Mouse (Mus musculus): ENCODE results near the gene Mybbp1a. TPM values are rescaled to one million over a fixed set of nuclear protein-coding genes. Genes with fewer than 3 reads are reported as not detected.
A peak's percentile ranks its signal among the peaks of the same experiment; 100 is the strongest.
"Not testable (repeated sequence)": the region's sequence is repeated elsewhere in the genome, so short reads cannot be mapped to it uniquely, and the experiment has no call there.

The Mybbp1a gene
- total RNA-seq, 2 experiments from 2014 or later: 53.3 to 53.6 TPM

DNA sequence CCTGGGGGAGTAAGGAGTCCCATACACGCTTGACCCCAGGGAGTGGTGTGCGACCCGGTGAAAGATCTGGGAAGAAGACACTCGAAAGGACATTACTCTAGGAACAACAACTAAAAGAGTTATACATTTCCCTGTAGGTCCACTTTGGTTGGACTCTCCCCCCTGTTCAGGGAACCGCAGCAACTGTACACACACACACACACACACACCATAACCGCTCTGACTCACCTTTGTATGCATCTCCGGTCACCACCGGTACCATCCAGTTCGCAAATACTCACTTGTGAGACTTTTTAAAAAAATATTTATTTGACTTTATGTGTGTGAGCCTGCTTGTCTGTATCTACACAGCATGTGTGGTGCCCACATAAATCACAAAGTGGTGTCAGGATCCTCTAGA is 29.2 kb upstream of the Mybbp1a start:
- DNase-seq (ENCODE audit: low spot score in 2 of 2): no peak

DNA sequence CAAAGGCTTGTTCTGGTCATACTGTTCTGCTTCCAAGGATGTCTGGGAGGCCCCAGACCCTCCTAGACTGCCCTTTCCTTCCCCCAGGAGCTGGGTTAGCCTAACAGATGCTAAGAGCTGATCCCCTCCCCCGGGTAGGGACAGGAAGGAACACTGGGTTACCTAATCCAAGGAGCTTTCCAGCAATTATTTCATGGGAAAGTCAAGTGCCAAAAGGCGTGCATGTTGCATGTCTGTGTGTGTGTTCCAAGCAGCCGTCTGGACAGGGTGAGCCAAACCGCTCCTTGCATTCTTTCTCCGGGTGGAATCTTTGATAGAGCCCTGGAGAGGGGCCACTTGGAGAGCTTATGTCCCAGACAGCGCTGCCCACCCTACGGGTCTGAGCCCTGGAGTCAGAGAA is 28.1 kb upstream of the Mybbp1a start:
- DNase-seq (ENCODE audit: low spot score in 2 of 2): no peak

DNA sequence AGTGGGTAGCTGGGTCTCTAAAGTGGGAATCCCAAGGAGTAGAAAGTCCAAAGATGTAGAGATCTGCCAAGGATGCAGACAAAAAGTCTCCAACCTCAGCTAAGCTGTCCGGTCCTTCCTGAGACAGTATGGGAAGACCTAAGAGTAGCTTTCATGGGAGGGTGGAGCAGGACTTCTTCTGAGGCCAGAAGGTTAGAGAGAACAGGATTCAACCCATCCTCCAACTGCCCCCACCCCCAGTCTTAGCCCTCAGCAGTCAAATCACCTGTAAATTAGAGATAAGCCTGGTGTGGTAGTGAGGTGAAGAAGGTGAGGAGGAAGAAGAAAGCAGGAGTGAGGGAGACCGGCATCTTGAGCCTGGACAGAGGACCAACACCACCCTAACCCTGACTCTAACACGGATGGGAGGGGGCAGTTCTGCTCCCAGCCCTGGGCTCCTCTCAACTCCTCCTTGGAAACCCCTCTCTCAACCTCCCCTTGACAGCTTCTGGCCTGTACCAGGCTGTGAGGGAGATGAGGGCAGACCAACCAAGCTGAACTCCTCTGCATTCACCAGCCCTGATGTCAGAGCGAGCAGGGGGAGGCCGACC is 27.5 kb upstream of the Mybbp1a start:
- DNase-seq (ENCODE audit: low spot score in 2 of 2): no peak

DNA sequence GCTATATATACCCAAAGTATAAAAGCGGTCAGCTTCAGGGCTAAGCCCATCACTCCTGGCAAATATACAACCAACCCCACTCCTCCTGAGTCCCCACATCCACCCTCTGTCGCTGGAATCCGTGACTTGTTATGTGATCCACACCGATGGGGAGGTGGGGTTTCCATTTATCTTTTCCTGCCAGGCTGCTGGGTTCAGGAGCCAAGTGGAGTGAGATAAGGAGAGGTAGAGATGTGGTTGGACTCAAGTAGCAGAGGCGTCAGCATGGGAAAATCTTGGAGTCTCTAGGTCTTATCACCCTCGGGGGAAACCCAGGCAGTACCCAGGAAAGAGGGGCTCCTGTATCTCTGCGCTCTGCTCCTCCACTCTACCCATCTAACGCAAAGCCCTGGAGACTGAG is 26.0 kb upstream of the Mybbp1a start:
- DNase-seq (ENCODE audit: low spot score in 2 of 2): no peak

DNA sequence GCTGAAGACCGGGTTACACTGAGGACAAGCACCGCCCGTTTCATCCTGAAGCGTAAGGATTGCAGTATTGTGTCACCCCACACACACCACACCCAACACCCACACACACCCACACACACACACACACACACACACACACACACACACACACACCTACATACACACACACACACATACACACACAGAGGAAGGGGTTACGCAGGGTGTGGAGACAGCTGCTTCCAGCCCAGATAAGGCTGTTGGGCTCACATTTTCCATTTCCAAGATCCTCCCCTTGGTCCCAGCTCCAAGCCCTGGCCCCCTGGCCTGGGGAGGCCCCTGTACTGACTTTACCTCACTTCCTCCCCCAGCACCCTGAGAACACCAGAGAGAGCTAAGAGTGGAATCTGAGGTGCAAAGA is 24.5 kb upstream of the Mybbp1a start:
- DNase-seq (ENCODE audit: low spot score in 2 of 2): no peak

DNA sequence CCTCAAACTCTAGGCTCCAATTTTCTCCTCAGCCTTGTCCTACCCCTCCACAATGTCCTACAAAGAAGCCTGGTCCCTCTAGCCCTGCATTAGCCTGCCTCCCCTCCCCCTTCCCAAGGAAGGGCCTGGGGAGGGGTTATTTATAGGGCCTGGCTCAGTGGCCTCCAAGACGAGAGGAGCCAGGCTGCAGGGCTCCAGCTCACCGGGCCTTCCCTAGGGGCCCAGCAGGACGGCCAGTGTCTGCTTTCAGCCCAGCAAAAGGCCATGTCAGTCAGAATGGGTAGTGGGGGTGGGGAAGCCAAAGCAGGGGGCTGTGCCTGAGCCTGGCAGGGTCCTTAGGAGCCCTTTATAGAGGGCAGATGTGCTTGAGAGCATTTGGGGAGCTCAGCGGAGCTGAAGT is 23.8 kb upstream of the Mybbp1a start:
- no peak for DNase-seq (ENCODE audit: low spot score in 2 of 2)

DNA sequence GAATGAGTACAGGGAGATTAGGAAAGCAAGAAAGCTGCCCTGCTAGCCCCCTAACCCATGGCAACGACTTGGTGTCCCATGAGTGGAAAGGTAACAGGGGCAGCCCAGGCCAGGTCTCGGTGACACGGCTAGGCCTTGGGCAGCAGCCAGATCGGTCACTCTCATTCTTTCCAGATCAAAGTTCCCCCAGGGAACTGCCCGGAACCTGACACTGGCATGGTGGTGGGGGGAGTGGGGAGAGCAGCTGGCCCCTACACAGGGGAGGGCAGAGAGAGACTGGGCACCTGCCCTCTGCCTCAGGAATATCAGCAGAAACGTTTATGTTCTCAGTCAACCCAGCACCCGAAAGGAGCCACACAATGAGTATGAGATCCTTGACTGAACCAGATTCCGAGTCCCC is 22.9 kb upstream of the Mybbp1a start:
- no peak for DNase-seq (ENCODE audit: low spot score in 2 of 2)

DNA sequence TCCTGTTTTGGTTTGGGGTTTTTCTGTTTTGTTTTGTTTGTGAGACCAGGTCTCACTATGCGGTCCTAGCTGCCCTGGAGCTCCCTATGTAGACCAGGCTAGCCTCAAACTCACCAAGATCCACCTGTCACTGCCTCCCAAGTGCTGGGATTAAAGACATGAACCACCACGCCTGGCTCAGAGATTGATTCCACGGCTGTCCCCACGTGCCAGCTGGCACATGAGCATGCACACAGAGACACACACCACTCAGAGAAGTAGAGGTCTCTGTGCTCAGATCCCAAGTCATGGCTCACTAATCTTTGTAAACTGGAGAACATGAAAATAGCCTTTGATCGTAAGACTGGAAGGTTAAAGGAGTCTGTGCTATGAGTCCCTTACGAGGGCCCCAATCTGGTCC is 22.1 kb upstream of the Mybbp1a start:
- no peak for DNase-seq (ENCODE audit: low spot score in 2 of 2)

DNA sequence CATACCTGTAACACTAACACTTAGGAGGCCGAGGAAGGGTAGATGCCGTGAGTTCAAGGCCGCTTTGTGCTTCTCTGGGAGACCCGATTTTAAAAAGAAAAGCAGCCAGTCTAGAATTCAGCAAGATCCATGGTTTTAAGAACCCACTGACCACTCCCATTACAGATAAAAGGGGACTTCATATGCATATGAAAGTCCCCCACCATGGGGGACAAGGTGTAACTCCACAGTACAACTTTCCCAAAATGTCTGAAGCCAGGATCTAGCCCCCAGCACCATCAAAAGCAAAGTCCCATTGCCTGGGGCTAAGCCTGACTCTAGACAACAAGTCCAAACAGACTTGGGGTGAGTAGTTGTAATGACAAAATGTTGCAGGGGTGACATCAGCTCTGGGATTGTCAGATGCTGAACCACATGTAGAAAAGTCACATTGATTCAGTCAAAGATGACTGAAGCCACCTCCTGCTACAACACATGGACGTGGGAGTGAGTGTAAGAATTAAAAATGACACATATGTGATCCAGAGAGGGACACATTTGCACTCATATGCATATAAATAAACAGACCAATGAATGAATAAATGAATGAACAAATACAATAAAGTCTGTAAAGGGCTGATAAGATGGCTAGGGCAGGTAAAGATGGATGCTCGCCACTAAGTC is 20.6 kb upstream of the Mybbp1a start:
- DNase-seq (ENCODE audit: low spot score in 2 of 2): no peak

DNA sequence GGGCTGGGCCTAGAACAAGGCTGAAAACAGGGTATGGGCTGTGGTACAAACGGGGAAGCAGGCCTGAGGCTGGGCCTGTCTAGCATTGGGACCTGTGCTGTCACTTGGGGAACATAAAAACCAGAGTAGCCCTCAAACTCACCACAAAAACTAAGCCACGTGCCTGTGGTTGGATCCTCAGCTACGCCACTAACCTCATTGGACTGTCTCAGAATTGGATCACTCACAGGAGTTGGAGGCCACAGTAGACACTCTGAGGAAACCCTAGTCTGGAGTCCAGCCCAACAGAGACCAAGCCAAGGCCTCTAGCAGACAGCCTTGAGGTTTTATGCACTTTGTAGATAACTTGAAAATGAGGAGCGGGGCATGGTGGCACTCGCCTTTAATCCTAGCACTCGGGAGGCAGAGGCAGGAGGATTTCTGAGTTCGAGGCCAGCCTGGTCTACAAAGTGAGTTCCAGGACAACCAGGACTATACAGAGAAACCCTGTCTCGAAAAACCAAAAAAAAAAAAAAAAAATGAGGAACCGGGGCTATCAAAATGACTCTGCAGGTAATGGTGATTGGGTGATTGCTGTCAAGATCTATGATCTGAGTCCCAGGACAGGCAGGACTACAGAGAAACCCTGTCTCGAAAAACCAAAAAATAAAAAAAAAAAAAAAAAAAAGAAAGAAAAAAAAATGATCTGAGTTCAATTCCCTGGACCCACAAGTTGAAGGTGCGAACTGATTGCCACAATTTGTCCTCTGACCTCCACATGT is 19.5 kb upstream of the Mybbp1a start:
- DNase-seq (ENCODE audit: low spot score in 2 of 2): no peak

DNA sequence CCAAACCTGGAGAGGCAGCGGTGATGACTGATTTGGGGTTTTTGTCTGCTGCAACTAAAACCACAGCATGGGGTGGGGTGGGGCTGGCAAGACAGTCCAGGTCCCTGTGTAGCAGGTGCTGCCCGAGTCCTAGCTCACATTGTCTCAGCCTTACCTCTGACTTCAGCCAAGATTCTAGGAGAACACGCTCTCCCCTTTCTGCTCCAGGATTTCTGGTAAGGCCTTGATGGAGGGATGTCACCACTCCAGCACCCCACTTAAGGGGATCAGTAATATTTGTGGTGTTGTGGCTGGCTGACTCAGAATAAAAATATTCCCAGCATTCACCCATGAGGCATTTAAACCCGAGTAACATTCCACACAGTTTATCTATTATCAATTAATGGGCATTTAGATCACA is 17.5 kb upstream of the Mybbp1a start:
- no peak for DNase-seq (ENCODE audit: low spot score in 2 of 2)

DNA sequence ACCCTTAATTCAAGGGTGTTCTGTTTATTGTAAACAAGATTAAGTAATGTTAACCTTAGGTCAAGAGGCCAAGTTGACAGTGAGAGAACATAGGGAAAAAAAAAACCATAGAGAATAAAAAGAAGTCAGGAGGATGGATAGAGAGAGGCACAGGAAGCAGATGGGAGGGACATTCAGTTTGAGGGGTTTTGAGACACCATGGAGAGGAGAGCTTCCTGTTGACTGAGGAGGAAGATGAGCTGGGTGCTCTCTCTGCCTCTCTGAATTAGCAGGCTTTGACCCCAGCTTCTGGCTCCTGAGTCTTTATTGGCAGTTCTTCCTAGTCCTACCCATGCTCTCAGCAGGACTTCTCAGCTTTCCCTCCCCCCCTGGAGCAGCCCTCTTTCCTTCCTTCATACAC is 16.0 kb upstream of the Mybbp1a start:
- DNase-seq (ENCODE audit: low spot score in 2 of 2): no peak

DNA sequence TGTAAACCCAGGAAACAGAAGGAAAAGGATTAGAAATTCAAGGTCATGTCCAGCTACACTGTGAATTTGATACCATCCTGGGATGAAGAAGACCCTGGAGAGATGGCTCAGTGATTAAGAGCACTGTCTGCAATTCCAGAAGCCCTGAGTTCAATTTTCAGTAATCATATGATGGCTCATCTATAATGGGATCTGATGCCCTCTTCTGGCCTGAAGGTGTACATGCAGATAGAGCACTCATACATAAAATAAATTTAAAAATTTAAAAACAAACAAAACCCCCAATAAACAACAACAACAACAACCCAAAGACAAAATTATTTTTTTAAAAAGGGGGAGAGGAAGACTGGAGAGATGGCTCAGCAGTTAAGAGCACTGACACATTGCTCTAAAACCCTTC is 14.3 kb upstream of the Mybbp1a start:
- DNase-seq (ENCODE audit: low spot score in 2 of 2): no peak

DNA sequence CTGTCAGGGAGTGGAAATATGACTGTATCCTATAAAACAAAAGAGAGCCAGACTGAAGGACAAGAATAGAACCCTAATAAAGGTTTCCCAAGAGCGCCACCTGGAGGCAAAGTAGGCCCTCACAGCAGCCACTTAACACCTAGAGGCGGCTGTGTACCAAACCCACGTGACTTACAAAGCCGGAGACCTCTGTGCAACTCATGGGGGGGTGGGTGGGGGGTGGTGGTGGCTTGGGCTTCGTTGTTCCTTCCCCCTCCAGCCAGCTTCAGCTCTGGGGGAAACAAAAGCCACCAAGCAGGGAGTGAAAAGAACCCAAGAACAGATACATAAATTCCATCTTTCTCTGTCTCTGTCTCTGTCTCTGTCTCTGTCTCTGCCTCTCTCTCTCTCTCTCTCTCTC is 12.5 kb upstream of the Mybbp1a start:
- peak; percentile 60 to 74 for DNase-seq (ENCODE audit: low spot score in 2 of 2)

DNA sequence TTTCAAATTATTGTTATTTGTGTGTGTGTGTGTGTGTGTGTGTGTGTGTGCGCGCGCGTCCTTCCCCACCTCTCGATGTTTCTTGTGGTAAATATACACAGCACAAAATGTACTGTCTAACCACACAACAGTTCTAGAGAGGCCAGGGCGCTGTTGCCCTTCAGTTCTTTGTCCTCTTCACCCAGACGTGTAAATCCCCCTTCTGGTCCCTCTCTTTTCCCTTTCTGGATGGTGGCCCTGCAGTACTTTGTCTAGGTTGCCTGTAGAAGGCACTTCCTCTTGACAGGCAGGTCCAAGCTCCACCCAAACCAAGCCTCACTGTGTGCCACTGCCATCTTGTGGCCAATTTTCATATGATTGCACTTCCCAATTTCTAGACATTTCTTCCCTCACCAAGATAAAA is 11.9 kb upstream of the Mybbp1a start:
- peak; percentile 75 for DNase-seq (ENCODE audit: low spot score in 2 of 2)

DNA sequence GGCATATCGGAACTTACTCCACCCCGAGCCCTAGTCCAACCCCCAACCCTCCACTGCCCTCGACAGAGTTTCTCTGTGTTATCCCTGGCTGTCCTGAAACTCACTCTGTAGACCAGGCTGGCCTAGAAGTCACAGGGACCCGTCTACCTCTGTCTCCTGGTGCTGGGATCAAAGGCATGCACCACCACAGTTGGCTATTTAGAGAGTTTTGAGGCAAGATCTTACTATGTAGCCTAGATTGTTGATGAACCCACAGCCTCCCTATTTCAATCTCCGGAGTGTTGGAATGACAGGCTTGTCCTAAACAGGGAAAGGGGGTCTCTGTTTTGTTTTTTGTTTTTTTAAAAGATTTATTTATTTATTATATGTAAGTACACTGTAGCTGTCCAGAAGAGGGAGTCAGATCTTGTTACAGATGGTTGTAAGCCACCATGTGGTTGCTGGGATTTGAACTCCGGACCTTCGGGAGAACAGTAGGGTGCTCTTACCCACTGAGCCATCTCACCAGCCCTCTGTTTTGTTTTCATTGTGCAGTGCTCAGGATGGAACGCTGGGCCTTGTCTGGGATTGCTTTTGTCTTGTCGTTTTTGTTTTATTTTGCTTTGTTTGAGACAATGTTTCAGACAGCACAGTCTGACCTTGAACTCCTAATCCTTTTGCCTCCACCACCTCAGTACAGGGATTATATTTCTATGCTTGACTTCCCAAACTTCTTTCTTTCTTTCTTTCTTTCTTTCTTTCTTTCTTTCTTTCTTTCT is 10.7 kb upstream of the Mybbp1a start:
- DNase-seq (ENCODE audit: low spot score in 2 of 2): not testable (repeated sequence)

DNA sequence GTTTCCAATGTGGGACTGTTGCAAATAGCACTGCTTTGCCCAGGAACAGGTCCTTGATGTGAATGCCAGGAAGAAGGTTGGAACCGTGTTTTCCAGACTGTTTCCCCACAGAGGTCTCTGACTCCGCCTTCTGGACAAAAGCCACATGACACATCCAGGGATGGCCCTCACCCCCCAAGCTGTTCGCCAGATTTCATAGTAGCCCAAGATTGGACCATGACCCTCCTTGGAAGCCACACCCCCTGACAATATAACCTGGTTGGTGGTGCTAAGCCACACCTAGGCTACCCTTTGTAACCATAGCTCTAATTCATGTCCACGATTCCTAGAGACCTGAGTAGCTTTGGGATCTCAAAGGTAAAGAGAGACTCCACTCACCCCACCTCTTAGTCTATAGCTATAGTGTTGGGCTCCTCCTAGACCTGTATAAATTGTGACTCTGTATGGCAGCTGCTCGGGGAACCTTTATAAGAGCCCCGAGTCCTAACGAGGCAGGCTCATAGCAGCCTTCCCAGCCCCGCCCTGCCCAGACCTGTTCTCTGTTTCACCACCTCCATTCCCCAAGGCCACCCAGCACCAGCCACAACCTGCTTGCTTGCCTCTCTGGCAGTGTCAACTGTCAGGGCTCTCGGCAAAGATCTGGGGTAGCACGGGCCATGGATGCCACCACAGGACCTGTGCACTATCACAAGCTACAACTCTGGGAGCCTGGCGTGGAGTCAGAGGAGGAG is 6.0 kb upstream of the Mybbp1a start, which contains the start of gene Ggt6:
Gene Ggt6, plus strand, starts transcription at position 564 of the 731 bp plus-strand sequence.
- DNase-seq (ENCODE audit: low spot score in 2 of 2): no peak

DNA sequence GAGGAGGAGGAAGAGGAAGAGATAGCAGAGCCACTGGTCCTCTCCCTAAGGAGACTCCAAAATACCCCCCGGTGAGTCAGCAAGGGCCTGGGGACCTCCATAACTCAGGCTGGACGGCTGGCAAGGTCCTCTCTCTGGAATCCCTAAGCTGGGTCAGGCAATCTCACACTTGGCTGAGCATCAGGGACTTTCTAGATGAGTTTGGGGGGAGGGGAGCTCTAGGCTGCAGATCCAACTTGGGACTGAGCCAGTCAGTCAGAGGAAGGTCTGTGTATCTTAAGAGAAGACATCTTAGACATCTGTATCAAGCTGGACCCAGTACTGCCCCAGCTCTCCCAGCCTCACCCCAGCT is 5.5 kb upstream of the Mybbp1a start:
- DNase-seq (ENCODE audit: low spot score in 2 of 2): no peak

DNA sequence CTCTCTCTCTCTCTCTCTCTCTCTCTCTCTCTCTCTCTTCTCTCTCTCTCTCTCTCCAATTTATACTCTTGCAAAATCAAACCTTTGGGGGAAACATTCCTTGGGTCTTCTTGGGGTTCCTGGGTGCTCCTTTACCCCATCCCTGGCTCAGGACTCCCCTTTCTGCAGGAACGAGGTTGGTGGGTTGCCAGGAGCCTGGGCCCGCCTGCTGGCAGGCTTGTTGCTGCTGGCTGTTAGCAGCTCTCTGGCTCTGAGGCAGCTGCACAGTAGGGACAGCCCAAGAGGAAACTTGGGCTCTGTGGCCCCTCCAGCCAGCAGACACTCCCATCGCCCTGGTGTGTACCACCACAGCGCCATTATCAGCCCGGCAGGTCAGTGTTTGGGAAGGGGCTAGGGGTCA is 4.9 kb upstream of the Mybbp1a start:
- peak in 1 of 2 experiments; percentile 46 for DNase-seq (ENCODE audit: low spot score in 2 of 2)

DNA sequence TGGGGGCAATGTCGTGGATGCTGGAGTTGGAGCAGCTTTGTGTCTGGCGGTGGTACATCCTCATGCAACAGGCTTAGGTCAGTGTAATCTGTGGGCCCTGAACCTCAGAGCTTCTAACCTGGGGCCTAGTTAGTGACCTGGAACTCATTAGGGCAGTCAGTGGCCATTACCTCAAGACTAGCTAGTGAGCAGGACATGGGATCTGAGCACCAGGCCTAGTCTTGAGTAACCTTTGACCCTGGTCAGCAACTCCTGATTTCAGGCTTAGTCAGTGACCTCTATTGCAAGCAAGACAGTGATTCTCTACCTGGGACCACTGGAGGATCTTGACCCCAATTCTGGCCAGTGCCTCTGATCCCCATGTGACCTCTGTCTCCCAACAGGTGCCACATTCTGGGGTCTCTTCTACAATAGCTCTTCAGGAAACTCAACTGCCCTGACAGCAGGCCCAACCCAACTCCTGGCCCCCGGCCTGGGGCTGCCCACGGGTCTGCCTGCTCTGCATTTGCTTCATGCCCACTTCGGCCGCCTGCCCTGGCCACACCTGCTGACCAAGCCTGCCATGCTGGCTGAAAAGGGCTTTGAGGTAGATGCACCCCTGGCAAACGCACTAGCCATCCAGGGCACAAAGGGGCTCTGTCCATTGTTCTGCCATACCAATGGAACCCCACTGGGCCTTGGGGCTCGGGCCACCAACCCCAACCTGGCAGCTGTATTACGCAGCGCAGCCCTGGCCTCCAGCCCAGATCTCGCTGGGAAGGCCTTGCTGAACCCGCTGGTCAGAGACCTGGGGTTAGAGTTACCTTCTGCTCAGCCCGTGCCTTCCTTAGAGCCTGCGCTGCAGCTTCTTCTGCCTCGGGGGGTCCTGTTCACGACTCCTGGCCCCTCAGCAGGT is 4.2 kb upstream of the Mybbp1a start:
- no peak for DNase-seq (ENCODE audit: low spot score in 2 of 2)

Measured in left cerebral cortex, adult 18-20 months (tissue).